Mouse (Mus musculus) bone marrow, adult 2 months (tissue): ENCODE measurements around the gene Mylpf. TPM values are rescaled to one million over a fixed set of nuclear protein-coding genes. Genes with fewer than 3 reads are reported as not detected.
"Not testable (repeated sequence)": the region's sequence is repeated elsewhere in the genome, so short reads cannot be mapped to it uniquely, and the experiment has no call there.

Experiments used
- H3K27ac ChIP-seq: fragments of 200-500 bp; 2 replicates; pipeline ENCODE4 v1.5.1; 2012; ENCODE audit warnings: low read depth, mild to moderate bottlenecking, control low read depth, inconsistent platforms, low read length; ENCODE audit not compliant: control insufficient read depth, poor library complexity, insufficient read depth
- H3K4me1 ChIP-seq: fragments of 200-500 bp; 2 replicates; pipeline ENCODE4 v1.6.1; 2011; ENCODE audit warnings: low read length; ENCODE audit not compliant: control insufficient read depth, insufficient read depth
- H3K4me3 ChIP-seq: fragments of 200-500 bp; replicated peaks from 2 replicates; pipeline ENCODE3; 2011; ENCODE audit warnings: mild to moderate bottlenecking, low read depth, low read length, control low read depth; ENCODE audit not compliant: control insufficient read depth
- CTCF ChIP-seq: fragments of 200-500 bp; IDR thresholded peaks from 2 replicates; pipeline ENCODE4 v1.5.1; 2011; ENCODE audit warnings: low read length, control low read depth; ENCODE audit not compliant: control insufficient read depth, insufficient read depth
- POLR2A ChIP-seq: fragments of 200-500 bp; IDR thresholded peaks from 2 replicates; pipeline ENCODE4 v1.6.1; 2011; ENCODE audit warnings: low read depth, mild to moderate bottlenecking, control low read depth, low read length, borderline replicate concordance; ENCODE audit not compliant: control insufficient read depth
- WGBS: fragments of 180-500 bp; shearing (Covaris S2); methylation state at CpG from one replicate; pipeline ENCODE4 v1.1.7; 2018; 5-methylcytosine and 5-hydroxymethylcytosine counted together
- polyA plus RNA-seq: library from polyadenylated mRNA; stranded (reverse); fragments of >200 nt; gene quantifications from 2 replicates; pipeline ENCODE4 v1.2.4, GENCODE M21; 2011; ENCODE audit warnings: low replicate concordance; ENCODE audit not compliant: missing spikeins, insufficient read depth, insufficient read length

Mylpf gene
- polyA plus RNA-seq, result 32.2 and 126 TPM in 2 replicates

DNA sequence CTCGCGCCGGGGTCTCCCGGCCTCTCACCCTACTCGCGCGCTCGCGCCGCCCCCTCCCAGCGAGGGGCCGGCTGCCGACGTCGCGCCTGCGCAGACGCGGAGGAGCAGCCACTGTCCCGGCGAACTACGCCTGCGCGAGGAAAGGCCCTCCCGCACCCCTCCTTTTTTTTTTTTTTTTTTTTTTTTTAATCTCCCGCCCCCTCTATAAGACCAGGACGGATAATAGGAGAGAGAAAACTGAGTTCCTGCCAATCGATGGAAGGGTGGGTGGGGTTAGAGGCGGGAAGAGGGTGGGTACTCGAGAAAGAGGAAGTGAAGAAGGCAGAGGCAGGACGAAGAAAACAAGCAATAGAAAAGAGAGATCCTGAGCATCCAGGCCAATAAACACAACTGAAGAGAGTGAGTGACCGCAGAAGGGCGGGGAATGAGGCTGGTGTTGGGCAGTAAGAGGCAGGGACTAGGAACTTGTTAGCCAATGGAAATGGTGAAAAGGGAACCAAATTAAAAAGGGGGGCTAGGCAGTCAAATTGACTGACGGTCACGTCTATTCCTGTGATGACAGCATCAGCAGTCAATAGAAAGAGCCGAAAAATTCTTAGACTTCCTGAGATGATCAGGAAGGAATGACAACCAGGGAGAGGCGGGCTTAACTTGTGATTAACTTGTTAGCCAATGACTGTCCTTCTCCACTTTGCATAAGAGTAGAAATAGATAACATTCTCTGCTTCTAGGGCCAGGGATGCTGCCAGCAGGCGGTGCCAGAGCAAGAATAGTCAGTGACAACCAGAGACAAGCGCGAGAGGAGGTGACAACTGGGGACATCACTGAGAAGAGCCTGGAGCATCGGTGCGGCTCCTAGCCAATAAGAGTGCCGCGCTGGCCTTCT lies at the start of gene Mylpf:
Mylpf (plus strand) TSS at position 338 of the 886 bp plus-strand sequence.
- peak; percentile 83 for TF ChIP-seq CTCF
- peak; percentile 73 for TF ChIP-seq POLR2A
- WGBS, result under 1% methylated on average over 43 of the region's 44 CpGs
- Histone ChIP-seq H3K27ac (peak within 1 kb of the TSS; percentile 95), H3K4me1 (peaks cover 2% of the 10 kb centered on the region; the same call in 1 of the 2 replicates), H3K4me3 (peak within 1 kb of the TSS; percentile 68)

DNA sequence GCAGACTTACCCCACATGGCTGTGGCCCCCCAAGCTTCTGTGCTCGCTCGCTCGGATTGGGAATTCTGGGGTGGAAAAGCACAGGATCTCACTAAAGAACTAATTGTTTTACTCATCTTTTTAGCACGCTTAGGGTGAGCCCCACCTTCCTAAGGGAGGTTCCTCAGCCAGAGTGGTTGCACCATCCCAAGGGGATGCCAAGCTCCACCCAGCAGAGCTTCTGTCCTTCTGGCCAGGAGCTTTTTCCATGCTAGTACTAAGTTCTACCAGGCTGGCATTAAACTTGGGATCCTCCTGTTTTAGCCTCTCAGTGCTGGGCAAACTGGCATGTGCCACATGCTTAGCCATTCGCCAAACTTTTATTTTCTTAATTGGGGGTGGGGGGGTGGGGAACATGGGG lies 46.1 kb upstream of the Mylpf start:
- 85% methylated on average over 5 of the region's 5 CpGs for WGBS
- TF ChIP-seq POLR2A (no peak), CTCF (no peak)
- no peak overlapping the region for H3K27ac ChIP-seq
- no peak overlapping the region for H3K4me3 ChIP-seq
- H3K4me1 ChIP-seq, result peaks cover 2% of the 10 kb centered on the region

DNA sequence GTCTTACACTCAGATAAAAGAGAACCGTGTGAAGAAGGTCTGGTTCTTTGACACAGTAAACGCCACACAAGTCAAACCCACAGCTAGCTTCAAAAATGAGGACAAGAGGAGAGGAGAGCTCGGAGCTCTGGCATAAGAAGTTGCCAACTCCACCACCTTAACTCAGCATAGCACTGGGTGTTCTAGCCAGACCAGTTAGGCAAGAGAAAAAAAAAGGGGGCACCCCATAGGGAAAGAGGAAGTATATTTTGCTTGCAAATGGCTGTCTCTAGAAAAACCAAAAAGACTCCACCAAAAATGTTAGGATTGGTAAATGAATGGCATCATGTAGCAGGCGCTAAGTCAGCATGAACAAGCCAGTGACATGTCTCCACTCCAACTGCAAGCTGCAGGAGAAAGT lies 44.7 kb upstream of the Mylpf start:
- no peak for TF ChIP-seq POLR2A
- TF ChIP-seq CTCF, result no peak
- Histone ChIP-seq H3K4me3 (no peak overlapping the region), H3K4me1 (peaks cover 2% of the 10 kb centered on the region), H3K27ac (no peak overlapping the region)
- WGBS, result 73% methylated on average over 4 of the region's 4 CpGs

DNA sequence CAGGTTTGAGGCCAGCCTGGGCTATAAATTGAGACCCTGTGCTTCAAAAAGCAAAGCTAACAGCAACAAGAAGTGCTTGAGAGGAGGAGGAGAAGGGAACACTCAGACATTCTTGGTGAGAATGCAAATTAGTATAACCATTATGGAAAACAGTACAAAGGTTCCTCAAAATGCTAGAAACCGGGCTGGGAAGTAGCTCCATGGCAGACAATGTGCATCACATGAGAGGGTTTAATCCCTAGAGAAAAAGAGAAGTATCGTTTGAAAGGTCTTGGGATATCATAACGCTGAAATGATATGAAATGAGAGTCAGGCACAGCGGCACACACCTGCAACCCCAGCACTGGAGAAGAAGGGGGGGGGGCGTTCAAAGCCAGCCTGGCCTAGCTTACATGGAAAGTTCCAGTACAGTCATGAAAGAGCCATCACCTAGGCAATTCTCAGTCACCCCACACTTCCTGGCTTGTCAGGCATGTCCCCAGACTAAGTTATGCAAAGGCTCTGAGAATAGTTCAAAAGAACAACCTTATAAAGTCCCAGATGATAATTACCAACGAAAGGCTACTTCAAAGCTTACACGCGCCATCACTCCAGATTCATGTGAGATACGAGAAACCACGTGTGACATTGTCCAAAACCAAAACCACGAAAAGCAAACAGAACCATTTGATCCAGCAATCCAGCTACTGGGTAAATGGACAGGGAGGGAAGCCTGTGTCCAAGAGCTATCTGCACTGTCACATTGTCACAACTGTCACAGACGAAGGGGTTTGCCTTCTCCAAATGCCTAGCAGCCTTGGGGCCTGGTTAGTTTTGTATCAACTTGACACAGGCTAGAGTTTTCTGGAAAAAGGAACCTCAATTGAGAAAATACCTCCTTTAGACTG lies 42.8 kb upstream of the Mylpf start:
- H3K27ac ChIP-seq, result no peak overlapping the region
- 49% methylated on average over 12 of the region's 12 CpGs for WGBS
- H3K4me3 ChIP-seq, result no peak overlapping the region
- TF ChIP-seq CTCF, result no peak
- TF ChIP-seq POLR2A, result no peak
- peaks cover 2% of the 10 kb centered on the region for H3K4me1 ChIP-seq

DNA sequence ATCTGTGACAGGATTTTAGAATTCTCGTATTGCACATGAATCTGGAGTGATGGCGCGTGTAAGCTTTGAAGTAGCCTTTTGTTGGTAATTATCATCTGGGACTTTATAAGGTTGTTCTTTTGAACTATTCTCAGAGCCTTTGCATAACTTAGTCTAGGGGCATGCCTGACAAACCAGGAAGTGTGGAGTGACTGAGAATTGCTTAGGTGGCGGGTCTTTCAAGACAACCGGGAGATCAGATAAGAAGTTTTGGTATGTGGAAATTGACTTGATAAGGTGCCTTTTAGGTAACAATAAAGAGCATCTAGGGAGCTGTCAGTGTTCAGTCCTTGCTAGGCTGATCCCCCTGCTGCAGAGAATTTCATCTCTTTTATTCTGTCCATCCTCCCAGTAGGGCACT lies 42.2 kb upstream of the Mylpf start:
- Histone ChIP-seq H3K4me1 (peaks cover 2% of the 10 kb centered on the region), H3K27ac (no peak overlapping the region), H3K4me3 (no peak overlapping the region)
- WGBS, result 68% methylated on average over 5 of the region's 5 CpGs
- TF ChIP-seq POLR2A (no peak), CTCF (no peak)

DNA sequence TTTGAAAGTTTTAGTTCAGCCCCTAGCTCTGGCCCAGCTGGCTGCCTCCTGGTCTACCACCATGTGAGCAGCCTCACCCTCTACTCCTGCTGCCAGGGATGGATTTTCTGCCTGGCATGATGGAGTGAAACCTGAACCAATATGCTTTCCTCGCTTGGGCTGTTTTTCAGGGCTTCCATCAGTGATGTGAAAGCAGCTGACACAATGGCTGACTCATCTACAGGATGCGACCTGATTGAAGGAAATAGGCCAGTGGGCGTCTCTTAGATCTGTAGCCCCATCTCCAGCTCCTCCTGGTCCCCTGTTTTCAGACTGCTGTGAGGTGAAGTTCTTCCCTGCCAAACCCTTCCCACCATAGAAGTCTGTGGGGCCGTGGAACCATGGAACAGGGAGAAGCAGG lies 31.8 kb upstream of the Mylpf start:
- TF ChIP-seq POLR2A (no peak), CTCF (no peak)
- Histone ChIP-seq H3K4me3 (no peak overlapping the region), H3K4me1 (peaks cover 6% of the 10 kb centered on the region), H3K27ac (no peak overlapping the region)
- WGBS, result 78% methylated on average over 4 of the region's 4 CpGs

DNA sequence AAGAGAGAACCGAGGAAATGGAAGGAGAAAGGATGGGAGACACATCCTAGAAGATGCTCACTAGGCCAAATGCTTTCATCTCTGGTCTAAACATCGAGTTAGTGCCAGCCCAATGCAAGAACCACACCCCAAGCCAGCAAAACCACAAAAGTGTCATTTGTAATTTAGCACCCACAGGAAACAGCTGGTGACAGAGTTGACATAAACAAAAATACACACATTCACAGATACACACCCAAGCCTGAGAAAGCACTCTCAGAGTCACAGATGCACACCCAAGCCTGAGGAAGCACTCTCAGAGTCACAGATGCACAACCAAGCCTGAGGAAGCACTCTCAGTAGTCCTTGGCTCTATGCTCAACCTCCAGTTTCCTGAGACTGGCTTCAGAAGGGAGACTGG lies 27.9 kb upstream of the Mylpf start:
- Histone ChIP-seq H3K4me1 (peaks cover 6% of the 10 kb centered on the region), H3K27ac (no peak overlapping the region), H3K4me3 (no peak overlapping the region)
- TF ChIP-seq CTCF, result no peak
- no peak for TF ChIP-seq POLR2A
- WGBS, result 20% methylated on average over 2 of the region's 2 CpGs

DNA sequence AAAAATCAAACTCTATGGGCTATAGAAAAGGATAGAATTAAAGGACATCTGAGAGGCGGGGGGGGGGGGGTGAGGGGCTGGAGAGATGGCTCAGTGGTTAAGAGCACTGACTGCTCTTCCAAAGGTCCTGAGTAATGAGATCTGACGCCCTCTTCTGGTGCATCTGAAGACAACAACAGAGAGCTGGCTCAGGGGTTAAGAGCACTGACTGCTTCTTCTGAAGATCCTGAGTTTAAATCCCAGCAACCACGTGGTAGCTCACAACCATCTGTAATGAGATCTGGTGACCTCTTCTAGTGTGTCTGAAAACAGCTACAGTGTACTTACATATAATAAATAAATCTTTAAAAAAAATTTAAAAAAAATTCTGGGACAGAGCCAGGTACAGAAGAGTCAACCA lies 27.0 kb upstream of the Mylpf start:
- WGBS, result 32% methylated on average over 3 of the region's 3 CpGs
- H3K4me3 ChIP-seq, H3K4me1 ChIP-seq, H3K27ac ChIP-seq: not testable (repeated sequence)
